Mouse (Mus musculus) left cerebral cortex, adult 9 months (tissue): ENCODE results near the gene E130114P18Rik.

Experiments
- DNase-seq, 2 experiments: peaks; one replicate each; pipeline ENCODE4 v3.0.0; 2022; ENCODE audit warnings: low spot score in 2 of 2

E130114P18Rik gene

GRCm38 (mm10) chr4:97649626-97650015, 128.3 kb downstream of the E130114P18Rik start:
- no peak for DNase-seq

DNA sequence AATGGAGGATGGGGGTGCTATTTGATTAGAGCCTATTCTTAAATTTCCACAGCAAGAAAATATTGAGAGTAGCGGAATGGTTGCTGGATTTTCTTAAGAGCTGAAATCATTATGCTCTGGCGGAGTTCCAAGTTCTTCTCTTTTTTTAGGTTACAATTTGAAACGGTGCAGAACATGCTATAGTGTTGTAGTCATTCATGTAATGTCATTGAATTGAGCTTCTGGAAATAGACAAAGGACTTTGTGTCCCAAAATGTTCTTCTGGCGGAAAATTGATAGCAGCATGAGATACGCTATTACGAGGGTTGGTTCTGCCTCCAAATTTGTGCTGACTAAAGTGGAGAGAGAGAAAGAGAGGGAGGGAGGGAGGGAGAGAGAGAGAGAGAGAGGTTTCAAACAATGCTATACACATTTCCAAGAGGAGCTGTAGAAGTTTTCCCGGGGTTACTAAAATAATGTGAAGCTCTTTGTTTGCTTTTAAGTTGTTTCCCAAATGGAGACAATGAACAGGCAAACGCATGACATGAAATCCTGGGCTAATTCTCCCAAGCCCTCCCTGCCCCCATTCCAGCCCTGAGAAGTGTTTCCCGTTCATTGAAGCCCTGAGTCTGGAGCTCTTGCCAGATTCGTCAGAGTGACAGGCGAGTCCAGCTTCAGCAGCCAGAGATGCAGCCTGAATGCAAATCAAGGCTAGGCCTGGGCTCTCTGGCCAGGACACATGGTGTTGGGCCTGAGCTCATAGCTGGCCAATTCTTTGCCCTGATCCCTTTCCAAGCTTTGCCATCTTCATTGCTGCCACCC, 128.9 kb downstream of the E130114P18Rik start:
- DNase-seq, result peak; percentile 62 to 87

- DNase-seq, result no peak
Measured at GRCm38 (mm10) chr4:97648436-97648707, 129.5 kb downstream of the E130114P18Rik start.

DNA sequence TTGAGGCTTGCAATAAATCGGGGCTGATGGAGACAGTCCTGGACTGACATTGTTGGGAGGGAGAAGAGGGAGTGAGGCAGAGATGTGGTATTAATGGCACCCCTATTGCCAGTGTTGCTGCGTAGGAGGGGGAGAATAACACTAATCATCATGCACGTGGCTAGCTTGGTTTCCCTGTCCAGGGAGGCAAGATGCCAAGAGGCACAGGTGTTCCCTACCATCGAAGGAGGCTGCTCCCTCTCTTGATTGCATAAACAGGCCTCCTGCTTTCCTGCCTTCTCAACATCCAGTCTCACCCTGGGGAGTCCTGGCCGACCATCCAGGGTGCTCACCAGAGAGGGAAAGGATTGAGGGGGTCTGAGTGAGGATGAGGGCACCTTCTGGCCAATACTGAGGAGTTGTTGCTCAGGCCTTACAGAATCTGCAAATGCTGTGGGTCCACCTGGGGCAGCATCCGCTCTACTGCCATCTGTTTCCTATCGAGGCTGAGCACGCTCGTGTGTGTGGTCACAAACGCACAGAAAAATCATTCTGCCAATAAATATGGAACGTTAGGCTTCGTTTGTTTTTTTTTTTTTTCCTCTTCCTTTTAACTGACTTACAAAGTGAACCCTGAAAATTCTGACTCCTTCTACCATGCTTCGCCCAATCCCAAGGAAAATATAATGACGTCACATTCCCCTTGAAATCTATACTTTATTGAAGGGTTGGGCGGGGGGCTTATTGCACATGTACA, 130.0 kb downstream of the E130114P18Rik start:
- peak in 1 of 2 experiments; percentile 51 for DNase-seq

- DNase-seq, result no peak
Measured at GRCm38 (mm10) chr4:97647236-97647635, 130.6 kb downstream of the E130114P18Rik start.

DNA sequence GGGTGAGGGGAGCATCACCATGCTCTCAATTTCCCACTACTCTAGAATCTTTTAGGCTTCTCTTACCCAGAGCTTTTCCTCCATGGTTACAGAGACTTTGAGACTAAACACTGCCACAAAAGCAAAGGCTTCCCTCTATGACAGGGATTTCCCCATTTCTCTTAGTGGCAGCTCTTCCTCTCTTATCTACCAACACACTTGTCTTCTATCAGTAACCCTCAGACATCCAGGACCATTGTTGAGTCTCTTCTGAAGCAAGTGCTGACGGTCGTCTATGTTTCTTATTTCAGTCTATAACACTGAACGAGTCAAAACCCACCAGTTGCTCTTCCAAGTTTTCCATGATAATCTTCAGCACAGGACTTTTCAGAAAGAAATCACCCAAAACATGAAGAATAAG, 137.5 kb downstream of the E130114P18Rik start:
- no peak for DNase-seq

DNA sequence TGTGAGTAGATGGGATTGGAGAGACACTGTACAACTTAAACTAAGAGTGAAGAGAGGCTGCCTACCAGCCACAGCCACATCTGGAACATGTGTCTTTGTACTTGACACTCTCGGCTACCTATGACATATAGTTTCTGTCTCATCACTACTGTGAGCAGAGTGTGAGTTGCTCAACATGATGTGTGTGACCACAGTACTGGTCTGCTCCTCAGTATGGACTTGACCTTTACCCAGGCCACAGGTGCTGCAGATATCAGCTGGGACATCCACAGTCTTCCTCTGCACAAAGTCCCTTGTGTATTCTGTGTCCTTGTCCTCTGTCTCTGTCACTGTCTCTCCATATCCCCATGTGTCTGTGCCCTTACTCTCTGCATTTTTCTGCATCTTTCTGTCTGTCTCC, 141.3 kb downstream of the E130114P18Rik start:
- DNase-seq, result no peak

DNA sequence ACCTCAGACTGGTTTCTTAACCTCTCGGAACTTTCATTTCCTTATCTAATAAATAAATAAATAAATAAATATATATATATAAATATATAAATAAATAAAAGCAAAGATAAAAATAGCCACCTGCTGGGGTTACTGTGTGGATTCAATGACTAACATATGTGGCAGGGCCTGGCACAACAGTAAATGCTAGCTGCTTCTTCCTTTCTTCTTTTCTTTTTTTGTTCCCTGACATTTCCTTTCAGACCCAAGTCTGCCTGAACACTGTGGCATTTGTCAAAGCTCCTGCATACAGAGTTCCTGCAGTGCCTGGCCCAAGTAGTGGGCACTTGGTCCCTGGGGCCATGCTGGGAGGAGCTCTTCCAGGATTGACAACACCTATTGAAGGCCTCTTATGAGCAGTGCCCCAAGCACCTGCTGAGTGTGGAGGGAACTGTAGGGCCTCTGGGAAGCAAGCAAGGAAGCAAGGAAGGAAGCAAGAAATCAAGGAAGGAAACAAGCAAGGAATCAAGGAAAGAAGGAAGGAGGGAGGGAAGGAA, 142.1 kb downstream of the E130114P18Rik start:
- no peak for DNase-seq

DNA sequence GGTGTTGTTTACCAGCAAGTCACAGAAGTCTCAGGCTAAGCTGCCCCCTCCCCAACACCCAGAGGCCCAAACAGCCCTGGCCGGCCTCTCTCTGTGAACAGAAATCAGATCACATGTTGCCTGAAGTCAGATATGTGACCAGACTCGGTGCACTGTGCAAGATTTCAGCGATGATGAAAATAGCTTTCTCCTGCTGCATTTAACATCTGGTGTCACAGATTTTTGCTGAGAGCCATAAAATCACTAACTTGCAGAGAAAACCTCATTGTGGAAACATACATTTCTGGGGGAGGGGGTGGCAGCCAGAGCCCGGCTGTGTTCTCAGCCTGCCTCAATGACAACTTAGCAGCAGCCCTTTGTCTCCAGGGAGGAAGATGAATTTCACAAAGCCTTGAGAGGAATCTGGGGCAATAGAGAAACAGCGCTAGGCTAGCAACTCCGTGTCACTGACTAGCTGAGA, 142.6 kb downstream of the E130114P18Rik start:
- DNase-seq, result peak in 1 of 2 experiments; percentile 15

DNA sequence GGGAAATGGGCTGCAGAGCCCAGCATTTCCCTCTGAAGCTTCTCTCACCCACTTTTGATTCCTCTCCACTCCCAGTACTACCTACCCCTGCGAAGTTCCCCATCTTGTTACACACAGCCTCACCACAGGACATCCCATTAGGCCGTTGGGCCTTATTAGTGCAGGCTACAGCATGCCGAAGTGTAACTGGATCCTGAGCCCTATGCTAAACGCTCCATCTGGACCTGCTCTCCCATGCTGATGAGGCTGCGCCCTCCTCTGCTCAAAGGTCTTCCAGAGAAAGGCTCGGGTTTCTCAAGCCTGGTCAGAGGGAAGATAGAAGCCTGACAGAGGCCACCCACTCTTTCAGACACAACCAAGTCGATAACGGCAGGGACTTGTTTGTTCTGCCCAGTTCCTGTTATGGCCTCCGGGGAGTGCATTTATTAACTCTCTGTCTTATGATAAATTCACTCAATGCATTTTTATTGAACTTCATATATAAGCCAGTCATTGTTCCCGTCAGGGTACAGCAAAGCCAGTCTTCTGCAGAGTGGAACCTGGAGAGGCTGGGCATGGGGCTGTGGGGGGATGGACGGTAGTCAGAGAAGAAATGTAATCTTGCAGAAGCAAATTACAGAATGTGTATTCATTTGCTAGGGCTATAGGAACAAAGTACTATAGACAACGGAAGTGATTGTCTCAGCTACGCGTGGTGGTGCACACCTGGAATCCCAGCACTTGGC, 148.8 kb downstream of the E130114P18Rik start:
- DNase-seq, result no peak

DNA sequence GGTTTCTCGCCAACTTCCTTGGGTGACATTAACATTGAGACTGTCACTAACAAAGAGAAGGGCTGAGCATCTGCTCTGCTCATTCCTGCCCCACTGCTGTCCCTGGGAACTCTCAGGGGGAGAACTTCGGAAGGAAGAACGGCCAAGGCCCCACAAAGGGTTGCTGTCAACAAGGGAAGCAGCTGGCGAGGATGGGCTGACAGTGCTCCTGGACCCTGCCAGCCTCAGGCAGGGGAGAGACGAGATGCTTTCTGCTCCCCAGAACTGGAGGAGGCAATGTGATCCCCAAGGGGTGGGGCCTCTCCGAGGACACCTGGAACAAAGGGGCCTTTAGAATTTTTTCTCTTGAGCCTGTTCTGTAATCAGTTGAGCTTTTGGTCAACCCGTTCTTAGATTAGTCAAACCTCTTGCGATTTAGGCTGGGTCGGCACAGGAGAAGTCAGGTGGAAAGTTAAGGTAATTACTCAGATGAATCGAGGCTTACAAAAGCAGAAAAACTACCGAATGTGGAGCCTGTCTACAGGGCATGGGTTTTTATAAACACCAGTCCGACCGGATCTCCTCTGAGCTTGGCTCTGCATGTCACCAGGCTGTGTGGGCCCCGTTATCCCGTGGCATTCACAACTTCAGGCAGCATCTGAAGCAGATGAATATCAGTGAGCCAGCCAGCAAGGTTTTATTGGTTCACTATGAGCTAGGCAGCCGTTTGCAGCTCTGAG, 151.7 kb downstream of the E130114P18Rik start:
- DNase-seq, result no peak

- peak in 1 of 2 experiments; percentile 19 for DNase-seq
Measured at GRCm38 (mm10) chr4:97623165-97623564, 154.7 kb downstream of the E130114P18Rik start.

- no peak for DNase-seq
Measured at GRCm38 (mm10) chr4:97621731-97622130, 156.1 kb downstream of the E130114P18Rik start.

DNA sequence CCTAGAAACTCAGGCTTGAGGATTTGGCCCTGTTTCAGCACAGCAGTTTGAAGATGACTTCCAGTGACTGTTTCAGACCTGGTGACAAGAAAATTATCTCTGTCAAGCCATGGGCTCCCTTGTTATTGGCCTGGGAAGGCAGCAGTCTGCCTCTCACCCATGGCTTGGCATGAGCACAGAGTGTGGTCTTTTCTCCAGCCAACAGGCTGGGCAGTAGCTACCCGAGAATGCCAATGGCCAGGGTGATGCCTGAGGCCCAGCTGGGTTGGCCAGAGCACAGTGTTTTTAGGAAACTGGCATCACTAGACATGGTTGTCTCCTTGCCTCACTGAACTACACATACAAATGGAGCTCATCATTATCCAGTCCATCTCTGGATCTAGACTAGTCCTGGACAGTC, 157.5 kb downstream of the E130114P18Rik start:
- no peak for DNase-seq

DNA sequence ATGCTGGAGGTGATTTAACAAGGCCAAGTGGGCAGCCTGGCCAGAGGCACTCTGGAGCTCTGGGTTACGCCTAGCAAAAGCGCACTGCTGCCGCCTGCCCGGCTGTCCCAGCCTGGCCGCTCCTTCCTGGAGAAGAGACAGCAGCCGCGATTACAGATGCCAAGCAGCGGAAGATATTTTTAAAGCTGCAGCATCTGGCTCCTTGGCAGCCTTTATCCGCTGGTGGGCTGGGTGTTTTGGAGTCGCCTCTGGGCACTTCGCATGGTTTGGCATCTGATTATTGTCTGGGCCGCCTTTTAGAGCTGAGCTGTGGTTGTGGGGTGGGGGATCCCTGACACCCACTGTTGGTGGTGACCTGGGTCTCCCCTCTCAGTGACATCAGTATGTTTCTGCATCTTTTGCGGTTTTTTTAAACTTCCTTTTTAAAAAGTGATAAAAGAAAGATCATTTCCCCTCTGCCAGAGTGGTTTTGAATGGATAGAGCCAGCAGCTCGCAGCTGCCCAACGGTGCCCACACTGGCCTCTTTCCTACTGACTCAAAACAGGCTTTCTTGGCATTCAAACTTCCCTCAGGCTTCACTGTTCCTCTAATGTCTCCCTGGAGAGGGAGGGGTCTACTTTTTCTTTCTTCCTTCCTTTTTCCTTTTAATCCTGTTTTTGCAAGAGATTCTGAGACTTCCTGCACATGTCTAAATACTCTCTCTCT, 159.1 kb downstream of the E130114P18Rik start:
- peak in 1 of 2 experiments; percentile 68 for DNase-seq

GRCm38 (mm10) chr4:97615031-97615430, 162.8 kb downstream of the E130114P18Rik start:
- no peak for DNase-seq

- DNase-seq, result peak in 1 of 2 experiments; percentile 41
Measured at GRCm38 (mm10) chr4:97611251-97611847, 166.5 kb downstream of the E130114P18Rik start.

GRCm38 (mm10) chr4:97609831-97610727, 167.8 kb downstream of the E130114P18Rik start:
- peak in 1 of 2 experiments; percentile 17 for DNase-seq

DNA sequence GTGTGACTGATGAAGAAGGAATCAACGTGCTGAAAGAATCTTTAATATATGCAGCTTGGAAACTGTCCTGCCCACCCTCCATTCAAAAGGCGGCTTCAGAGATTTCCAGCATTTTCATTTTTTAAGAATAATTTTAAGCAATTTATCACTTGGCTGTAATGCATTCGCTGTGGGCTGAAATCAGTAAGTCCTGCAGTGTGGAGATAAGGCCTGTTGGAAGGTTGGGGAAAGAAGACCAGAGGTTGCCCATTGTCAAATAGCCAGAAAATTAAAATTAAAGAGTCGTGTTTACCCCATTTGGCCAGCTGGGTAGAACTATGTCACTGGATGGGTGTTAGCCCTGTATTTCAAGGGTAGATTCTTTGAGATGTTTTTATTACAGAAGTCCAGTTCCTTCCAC, 168.5 kb downstream of the E130114P18Rik start:
- DNase-seq, result no peak
